Mouse (Mus musculus) embryonic facial prominence, embryonic 15.5 days (tissue): ENCODE data around the gene Kcnh5. TPM values are rescaled to one million over a fixed set of nuclear protein-coding genes. Genes with fewer than 3 reads are reported as not detected.

Experiments
- ATAC-seq: fragments of 200-750 bp; cut with Nextera tagmentation; 2 replicates; pipeline ENCODE4 v1.8.0; 2017; ENCODE audit warnings: low read depth, moderate TSS enrichment; ENCODE audit not compliant: insufficient number of reproducible peaks, low FRiP score, low TSS enrichment
- H3K27ac ChIP-seq: fragments of 300-500 bp; sonication (generic); replicated peaks from 2 replicates; pipeline ENCODE4 v1.5.1; 2015; ENCODE audit warnings: mild to moderate bottlenecking, inconsistent platforms
- H3K27me3 ChIP-seq: fragments of 300-500 bp; sonication (generic); 2 replicates; pipeline ENCODE4 v1.6.1; 2015; ENCODE audit warnings: inconsistent platforms
- H3K36me3 ChIP-seq: fragments of 300-500 bp; sonication (generic); 2 replicates; pipeline ENCODE4 v1.6.1; 2015; ENCODE audit warnings: mild to moderate bottlenecking, inconsistent platforms
- H3K4me1 ChIP-seq: fragments of 300-500 bp; sonication (generic); 2 replicates; pipeline ENCODE4 v1.6.1; 2015; ENCODE audit warnings: inconsistent platforms
- H3K4me2 ChIP-seq: fragments of 300-500 bp; sonication (generic); replicated peaks from 2 replicates; pipeline ENCODE4 v1.6.1; 2015; ENCODE audit warnings: mild to moderate bottlenecking, inconsistent platforms
- H3K4me3 ChIP-seq: fragments of 300-500 bp; sonication (generic); replicated peaks from 2 replicates; pipeline ENCODE4 v1.5.1; 2015; ENCODE audit warnings: mild to moderate bottlenecking, inconsistent platforms
- H3K9ac ChIP-seq: fragments of 300-500 bp; sonication (generic); 2 replicates; pipeline ENCODE4 v1.6.1; 2015; ENCODE audit warnings: inconsistent platforms
- H3K9me3 ChIP-seq: fragments of 300-500 bp; sonication (generic); replicated peaks from 2 replicates; pipeline ENCODE4 v1.6.1; 2016; ENCODE audit warnings: inconsistent platforms
- WGBS: fragments of 180-500 bp; shearing (Covaris S2); methylation state at CpG from one replicate; pipeline ENCODE4 v1.1.7; 2015; 5-methylcytosine and 5-hydroxymethylcytosine counted together
- polyA plus RNA-seq: library from polyadenylated mRNA; unstranded; fragments of >200 nt; fragmentation: Nextera tagmentation; extraction: Ambion mirVana; gene quantifications from 2 replicates; pipeline ENCODE4 v1.2.1, GENCODE M21; 2015

The Kcnh5 gene
- polyA plus RNA-seq, 1 experiment from 2014 or later, result 0.39 TPM

DNA sequence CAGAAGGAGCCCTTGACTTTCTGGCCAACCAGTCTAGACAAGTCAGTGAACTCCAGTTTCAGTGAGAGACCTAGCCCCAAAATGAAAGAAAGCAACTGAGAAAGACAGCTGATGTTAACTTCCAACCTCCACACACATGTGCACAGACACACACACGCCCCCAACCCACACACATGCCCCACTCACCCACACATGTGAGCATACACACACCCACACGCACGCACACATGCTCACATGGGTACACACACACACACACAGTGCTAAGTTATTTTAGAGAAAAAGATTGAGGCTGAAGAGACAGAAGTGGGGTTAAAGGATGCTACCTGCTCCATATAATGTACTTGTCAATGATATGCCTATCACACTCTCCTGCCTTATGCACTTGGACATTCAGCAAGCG, 327.2 kb downstream of the Kcnh5 start:
- Histone ChIP-seq H3K9ac (no peak overlapping the region), H3K4me2 (no peak overlapping the region), H3K4me3 (no peak overlapping the region), H3K36me3 (no peaks in the 10 kb centered on the region), H3K27me3 (no peaks in the 10 kb centered on the region), H3K9me3 (no peaks in the 10 kb centered on the region), H3K4me1 (no peaks in the 10 kb centered on the region), H3K27ac (no peak overlapping the region)
- no peak for ATAC-seq
- 91% methylated on average over 4 of the region's 4 CpGs for WGBS

DNA sequence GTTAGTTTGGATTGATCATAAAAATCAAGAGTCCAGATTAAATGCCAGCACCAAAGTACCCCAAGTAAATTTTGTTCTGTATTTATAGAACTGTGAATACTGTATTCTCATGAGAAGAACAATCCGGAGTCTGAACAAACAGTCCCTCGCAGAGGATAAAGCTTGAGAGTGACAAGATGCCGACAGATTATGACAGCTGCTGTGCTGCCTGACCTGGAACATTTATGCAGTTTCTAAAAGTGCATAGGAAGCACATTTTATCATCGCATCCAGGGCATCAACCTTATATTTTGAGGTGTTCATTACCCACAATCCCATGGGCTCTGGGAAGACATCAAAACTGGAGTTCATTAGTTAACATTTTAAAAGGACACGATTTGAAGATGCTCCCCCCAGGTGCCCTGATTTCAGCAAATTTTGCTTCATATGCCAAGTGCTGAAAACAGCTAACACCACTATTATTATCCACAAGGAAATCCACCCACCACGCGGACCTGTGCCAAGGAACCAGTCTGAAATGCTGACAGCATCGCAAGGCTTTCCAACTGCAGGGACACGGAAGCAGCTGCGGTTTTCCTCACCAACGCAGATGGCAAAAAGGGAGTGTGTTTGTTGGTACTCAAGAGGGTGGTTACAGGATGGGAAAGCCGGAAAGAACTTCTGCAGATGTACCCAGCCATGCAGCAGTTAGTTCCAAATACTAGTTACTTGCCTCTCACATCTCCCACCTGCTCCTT, 328.4 kb downstream of the Kcnh5 start:
- Histone ChIP-seq H3K9me3 (no peaks in the 10 kb centered on the region), H3K4me2 (no peak overlapping the region), H3K4me1 (no peaks in the 10 kb centered on the region), H3K27ac (no peak overlapping the region), H3K27me3 (no peaks in the 10 kb centered on the region), H3K36me3 (no peaks in the 10 kb centered on the region), H3K4me3 (no peak overlapping the region), H3K9ac (no peak overlapping the region)
- WGBS, result 73% methylated on average over 12 of the region's 12 CpGs
- no peak for ATAC-seq

Other genes with a start within 250 kb of the Kcnh5 start
- 62.4 and 71.3 TPM in 2 replicates for gene Rhoj, start 131.0 kb upstream of the Kcnh5 start, polyA plus RNA-seq
- not detected in 2 replicates for gene Gphb5, start 239.4 kb upstream of the Kcnh5 start, polyA plus RNA-seq